Mouse (Mus musculus) cerebellum, postnatal 4 days (tissue): Measurements from ENCODE around the gene Gabarap.
A peak's percentile ranks its signal among the peaks of the same experiment; 100 is the strongest.

Experiments
- DNase-seq, 2 experiments: peaks; one replicate each; pipeline ENCODE4 v3.0.0; 2022; ENCODE audit warnings: low spot score in 2 of 2, mixed read lengths in 1 of 2

The Gabarap gene

DNA sequence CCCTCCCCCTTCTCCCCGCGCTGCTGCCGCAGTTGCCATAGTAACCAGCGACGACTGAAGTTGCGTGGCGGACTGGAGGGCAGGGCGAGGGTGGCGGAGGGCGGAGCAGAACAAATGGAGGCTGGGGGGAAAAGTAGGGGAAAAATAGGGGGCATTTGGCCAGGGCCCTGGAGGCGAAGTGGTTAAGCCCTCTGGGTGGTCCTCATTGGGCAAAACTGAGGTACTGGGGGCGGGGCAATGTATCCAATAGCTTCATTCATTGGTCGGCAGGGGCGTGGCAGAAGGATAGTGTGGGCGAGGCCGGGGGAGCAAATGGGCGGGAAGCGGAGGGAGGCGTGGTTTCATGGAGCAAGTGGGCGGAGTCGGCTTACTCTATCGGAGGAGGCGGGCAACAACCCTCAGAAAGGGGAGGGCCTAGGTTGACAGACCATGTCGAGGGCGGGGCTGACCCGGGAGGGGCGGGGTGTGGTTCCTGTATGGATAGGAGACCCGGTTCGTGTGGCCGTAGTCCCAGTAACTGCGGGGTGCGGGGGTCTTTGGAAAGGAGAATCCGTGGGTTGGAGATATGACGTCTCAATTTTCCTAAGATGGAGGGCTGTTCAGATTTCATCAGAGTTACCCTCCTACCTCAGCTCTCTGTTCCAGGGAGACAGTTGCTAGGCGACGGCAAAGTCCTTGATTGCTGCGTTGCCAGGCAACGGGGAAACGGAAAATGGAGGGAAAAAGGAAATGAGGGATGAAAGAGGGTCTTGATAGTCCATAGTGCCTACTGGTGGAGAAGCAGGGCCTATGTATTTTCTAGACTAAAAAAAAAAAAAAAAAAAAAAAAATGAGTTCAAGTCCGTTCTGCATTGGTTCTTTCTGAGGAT, 30.6 kb downstream of the Gabarap start:
- DNase-seq: peak; percentile 98

DNA sequence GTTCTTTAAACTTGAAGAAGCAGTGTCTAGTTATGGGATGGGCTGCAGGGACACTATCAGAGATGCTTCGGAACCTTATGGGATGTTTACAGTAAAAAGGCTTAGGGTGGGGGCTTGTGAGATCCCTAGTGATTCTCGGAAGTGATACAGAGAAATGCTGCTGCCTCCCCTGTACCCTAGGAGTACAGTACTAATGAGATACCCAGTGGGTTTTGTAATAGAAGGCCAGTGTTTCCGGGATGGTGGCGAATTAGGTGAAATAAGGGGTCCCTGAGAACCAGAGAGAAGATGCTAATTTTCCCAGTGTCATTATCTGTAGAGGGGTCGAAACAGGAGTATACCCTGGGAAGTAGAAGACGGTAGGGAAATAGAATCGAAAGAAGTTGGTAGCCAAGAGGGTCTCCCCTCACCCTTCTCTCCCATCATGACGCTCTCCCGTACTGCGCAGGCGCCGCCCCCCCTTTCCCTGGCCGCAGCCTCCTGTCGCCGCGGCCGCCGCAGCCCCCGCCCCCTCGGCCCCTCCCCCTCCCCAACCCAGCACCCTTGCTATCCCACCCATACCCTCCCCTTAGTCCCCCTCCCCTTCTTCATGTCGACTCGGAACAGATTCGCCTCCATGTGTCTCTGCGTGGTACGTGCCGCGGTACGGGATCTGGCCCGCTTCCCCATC, 32.7 kb downstream of the Gabarap start:
- peak in 1 of 2 experiments; percentile 66 for DNase-seq

DNA sequence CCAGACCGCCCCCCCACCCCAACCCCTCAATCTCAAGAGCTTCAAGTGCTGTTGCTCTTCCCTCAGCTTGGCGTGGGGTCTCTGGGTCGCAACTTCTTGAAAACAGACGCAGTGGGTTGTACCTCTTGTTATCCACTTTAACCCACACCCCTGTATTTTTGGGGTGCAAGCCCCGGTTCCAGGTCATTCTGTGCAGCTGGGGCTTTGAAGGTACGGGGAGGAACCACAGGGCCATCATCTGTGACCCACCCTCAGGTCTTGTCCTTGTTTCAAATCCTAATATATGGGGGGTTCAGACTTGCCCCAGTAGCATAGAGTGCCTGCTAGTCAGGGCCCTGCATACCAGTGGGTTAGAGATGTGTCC, 33.2 kb downstream of the Gabarap start:
- DNase-seq: no peak

DNA sequence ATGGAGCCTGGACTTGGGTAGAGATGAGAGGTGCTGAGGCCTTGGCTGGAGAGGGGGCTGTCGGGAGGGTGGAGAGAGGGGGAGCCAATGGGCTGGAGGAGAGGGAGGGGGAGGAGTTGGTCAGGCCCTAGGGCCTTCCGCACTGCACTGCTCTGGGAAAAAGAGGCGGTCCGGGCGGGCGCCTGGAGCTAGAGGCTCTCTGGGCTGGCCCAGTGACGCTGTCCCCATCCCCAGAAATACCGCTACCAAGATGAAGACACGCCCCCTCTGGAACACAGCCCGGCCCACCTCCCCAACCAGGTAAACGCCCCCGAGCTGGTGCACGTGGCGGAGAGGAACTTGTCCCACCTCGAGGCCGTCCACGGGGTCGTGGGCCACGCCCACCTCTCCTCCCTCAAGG, 35.7 kb downstream of the Gabarap start:
- DNase-seq: peak in 1 of 2 experiments; percentile 42

DNA sequence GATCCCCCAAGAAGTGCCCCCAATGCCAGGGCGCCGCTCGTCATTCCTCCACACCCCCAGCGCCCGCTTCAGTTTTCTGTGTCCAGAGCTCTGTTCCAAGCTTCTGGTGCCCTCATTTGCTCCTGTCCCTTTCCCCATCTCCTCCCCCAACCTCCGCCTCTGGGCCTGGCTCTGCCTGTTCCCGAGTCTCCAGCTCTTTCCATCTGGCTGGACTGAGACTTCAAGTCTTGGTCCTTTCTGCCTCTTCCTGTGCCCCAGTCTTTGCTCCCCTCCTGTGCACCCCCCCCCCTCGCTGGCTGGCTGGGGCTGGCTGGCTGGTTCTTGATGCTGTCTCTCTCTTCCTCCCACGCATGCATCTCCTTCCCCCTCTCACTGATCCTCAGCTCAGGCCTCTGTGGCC, 36.5 kb downstream of the Gabarap start:
- no peak for DNase-seq

DNA sequence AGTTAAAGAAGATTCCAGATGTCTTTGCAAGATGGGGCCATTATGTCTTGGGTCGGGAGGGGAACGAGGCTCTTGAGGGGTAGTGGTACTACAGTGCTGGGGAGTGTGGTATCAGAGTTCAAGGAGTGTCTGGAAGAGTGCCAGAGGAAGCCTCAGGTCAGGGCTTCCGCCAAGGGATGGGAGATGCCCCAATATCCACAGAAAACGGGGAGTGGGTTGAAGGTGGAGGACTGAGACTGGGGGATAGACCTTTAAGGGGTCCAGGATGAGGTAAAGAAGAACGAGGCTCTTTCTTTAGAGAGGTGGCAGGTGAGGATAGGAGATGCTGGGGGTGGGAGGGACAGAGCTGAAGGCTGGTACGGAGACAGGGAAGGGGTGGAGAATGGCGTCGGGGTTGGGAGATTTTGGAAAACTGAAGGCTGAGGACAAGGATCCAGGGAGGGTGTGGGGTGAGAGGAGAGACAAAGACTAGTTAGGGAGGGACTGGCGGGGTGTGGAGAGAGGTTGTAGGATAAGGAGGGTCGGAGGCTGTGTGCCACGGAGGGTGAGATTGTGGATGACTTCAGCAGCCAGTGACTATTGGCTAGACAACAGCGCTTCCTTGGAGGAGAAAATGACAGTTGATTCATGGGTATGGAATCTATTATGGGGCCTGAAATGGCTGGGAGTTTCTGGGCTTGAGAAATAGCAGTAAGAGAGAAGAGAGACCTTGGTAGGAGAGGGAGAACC, 37.6 kb downstream of the Gabarap start:
- no peak for DNase-seq

DNA sequence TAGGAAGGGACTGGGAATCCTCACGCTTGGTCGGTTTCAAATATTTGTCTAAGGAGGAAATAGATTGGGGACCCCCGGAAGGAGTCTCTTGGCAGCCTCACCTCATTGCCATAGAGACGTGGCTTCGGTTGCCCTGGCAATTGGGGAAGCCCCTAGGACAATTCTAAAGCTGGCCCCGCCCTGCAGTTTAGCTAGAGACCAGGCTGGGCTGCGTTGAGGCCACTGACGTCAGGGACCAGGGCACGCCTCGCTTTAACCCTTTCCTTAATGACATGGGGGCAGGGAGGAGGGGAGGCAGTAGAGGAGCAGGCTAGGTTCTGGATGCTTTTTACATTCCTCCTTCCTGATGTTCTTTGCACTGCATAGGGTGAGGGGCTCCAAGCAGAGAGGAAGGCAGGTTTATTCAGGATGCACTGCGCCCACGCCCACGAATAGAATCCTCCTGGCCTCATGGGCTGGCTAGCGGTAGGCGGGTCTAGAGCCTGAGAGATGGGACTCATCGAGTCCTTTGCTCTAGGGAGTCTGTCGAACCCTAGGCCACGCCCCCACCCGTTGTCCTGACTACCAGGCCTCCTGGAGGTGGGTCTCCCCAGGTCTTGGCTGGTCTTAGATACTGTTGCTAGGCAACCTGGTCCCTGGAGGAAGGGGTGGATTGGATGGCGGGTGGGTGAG, 38.3 kb downstream of the Gabarap start:
- DNase-seq: peak; percentile 75 to 90

DNA sequence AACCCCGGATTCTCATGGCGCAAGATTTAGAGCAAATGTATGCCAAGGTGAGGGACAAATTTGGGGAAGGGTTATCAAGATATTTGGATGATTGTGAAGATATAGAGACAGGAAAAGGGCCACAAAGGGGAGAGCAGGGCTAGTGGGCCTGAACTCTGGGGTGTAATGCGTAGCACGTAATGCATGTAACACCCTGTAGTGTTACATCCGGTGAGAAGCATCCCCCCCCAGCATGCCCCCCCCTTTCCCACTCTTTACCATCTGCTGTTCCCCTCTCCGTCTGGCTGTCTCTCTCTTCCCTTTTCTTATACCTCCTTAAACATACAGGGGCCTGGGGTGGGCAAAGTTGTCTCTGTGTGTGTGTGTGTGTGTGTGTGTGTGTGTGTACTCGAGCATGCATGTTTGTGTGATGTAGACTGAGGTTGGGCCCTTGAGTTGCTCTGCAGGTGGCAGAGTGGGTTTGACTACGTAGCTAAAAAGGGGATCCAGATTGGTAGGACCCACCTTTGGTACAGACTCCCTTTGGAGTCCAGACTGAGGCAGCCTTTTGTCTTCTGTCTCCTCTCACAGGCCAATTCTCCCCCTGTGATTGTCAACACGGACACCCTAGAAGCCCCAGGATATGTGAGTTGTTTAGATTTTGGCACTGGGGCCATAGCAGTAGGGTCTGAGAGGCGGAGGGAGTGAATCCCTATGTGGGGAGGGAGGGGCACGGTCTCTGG, 39.0 kb downstream of the Gabarap start:
- DNase-seq: no peak

DNA sequence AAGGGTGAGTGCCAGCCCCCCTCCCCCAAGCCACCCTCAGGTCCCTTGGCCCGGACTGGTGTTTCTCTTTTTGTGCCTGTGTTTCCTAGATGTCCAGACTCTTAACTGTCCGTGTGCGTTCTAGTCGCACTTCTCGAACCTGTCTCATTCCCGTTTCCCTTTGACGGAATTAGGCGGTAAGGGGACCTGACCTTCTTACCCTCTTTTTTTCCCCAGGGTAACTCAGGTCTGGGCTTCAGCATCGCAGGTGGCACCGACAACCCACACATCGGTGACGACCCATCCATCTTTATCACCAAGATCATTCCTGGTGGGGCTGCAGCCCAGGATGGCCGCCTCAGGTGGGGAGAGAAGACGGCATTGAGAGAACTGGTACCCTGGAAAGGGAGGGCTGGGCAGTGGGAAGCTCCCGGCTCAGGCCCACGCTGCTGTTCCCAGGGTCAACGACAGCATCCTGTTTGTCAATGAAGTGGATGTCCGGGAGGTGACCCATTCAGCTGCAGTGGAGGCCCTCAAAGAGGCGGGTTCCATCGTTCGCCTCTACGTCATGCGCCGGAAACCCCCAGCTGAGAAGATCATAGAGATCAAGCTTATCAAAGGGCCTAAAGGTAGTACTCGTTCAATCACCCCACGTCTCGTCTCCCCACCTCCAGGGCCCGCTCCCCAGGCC, 39.8 kb downstream of the Gabarap start:
- DNase-seq: no peak

DNA sequence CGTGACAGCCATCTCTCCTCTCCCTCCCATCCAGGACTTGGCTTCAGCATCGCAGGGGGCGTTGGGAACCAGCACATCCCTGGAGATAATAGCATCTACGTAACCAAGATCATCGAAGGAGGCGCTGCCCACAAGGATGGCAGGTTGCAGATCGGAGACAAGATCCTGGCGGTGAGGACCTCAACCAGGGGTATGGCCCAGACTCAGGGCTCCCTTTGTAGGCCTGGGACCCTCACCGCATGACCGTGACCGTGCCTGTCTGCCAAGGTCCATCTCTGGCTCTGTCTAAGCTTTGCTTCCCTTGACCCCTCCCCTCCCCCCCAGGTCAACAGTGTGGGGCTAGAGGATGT, 40.4 kb downstream of the Gabarap start:
- DNase-seq: no peak

DNA sequence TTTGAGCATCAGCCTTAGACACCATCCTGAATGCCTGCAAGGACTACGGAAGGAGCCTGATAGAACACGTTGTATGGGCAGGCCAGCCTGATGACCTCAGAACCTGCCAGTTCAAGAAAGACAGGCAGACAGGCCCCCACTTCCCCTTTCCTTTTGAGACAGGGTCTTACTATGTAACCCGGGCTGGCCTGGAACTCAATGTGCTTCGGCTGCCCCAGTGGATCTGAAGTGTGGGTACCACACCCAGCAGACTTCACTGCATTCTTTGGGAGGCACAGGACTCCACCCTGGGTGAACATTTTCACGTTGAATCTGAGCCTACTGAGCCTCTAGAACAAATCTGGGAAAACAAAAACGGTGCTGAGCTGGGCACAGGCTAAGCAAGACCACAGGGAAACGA, 47.2 kb downstream of the Gabarap start:
- no peak for DNase-seq

DNA sequence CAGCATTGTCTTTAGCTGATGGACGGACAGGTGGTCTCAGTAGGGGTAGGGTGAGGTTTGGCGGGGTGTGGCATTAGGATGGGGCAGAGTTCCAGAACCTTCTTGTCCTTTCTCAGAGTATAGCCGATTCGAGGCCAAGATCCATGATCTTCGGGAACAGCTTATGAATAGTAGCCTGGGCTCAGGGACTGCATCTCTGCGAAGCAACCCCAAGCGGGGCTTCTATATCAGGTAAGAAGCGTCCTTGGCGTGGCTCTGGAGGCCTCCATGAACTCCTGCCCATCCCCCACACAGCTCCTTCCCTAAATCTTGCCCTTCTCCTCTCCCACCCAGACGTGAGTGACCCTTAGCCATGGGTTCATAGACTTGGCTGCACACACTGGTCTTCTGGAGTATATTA, 48.7 kb downstream of the Gabarap start:
- no peak for DNase-seq

DNA sequence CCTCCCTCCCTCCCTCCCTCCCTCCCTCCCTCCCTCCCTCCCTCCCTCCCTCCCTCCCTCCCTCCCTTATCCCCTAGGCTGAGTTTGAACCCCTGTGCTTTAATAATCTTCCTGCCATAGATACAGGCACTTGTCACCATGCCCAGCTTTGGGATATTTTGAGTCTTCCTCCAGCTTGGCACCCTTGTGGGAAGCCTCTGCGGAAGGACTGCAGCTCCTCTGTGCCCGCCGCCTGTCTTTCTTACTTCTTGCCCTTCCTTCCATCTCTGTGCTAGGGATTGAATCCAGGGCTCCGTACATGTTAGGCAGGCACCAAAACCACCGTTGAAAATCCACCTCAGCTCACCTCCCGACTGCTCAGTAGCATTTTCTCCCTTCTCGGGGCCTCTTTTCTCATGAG, 49.2 kb downstream of the Gabarap start:
- no peak for DNase-seq

DNA sequence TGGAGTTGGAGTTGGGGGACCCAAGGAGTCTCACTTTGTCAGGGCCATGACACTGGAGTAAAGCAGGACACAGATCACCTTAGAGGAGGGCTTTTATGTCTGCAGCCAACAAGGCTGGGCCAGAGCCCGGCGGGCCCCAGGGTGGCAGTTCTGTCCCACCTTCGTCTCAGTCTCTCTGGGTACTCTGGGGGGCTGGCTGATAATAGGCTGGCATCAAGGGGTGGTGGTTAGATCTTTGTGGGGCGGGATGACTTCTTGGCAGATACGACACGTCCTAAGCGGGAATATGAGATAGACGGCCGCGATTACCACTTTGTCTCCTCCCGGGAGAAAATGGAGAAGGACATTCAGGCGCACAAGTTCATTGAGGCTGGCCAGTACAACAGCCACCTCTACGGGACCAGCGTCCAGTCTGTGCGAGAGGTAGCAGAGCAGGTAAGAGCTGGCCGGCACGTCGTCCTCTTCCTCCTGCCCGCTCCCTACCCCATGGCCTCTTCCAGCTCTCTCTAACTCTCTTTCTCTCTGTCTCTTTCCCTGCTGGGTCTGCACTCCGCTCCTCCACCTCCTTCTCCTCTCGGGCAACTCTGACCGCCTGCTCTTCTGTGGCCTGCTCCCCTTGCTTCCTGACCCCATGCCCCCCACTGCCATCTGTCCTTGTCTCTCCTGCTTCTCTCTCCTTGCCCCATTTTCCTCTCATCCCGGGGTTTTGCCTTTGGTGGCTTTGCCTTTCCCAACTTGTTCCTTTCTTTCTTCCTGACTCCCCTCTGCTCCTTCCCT, 51.6 kb downstream of the Gabarap start:
- no peak for DNase-seq

DNA sequence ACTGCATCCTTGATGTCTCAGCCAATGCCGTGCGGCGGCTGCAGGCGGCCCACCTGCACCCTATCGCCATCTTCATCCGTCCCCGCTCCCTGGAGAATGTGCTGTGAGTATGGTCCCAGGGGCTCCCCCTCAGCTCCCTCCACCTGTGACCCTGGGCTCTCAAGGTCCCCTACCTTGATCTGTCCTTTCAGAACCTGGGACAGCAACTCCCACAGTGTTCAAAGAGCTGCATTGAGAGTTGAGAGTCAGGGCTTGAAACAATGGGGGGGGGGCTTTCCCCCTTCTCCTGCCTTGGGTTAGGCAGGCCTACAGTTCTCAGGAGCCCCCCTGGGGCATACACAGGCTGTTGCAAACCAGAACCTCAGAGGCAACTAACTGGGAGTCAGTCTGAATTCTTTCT, 52.7 kb downstream of the Gabarap start:
- DNase-seq: no peak
